Mouse (Mus musculus): ENCODE results near the gene Bet1l.

DNA sequence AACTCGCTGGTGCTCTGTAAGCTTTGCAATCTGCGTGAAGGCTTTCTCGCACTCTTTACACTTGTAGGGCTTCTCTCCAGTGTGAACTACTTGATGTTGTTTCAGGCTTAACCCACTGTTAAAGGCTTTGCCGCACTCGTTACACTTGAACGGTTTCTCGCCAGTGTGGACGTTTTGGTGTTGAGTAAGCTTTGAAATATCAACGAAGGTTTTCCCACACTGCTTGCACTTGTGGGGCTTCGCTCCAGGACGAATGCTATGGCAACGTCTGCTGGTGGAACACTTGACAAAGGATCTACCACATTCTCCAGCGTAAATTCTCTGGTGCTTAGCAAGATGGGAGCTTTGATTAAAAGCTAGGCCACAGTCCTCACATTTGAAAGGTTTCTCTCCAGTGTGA, 45.7 kb downstream of the Bet1l start:
- no peak for TF ChIP-seq CTCF (conservative IDR thresholded peaks at IDR 0.05 in 1 of 2, IDR thresholded peaks at IDR 0.05 in 1 of 2; ENCODE audit: low read depth in 2 of 2, low read length in 2 of 2)
- no peak for TF ChIP-seq NELFE (IDR thresholded peaks at IDR 0.05; ENCODE audit: low read depth, low read length)

Data from CH12.LX (cell line).